Comparison of ENCODE assay signal across 8 mouse cellular contexts in genomic region chr9:45407706-45408675, GRCm38 (mm10). TPM values are rescaled to one million over a fixed set of nuclear protein-coding genes. Genes with fewer than 3 reads are reported as not detected.
DNase-seq lines count a peak whose midpoint lies in the region; ATAC-seq lines count a peak whose summit lies in the region.

No protein-coding gene starts in this region.

- WGBS in hindbrain, embryonic 14.5 days = 43% methylated on average over 33 of the region's 33 CpGs

- peak; percentile 69 for ATAC-seq in hindbrain, embryonic 14.5 days (ENCODE audit: low FRiP score)

- no peaks in the 10 kb centered on the region for H3K27me3 ChIP-seq in hindbrain, embryonic 14.5 days (ENCODE audit: control insufficient read depth, insufficient read depth, low read length)

- no peaks in the 10 kb centered on the region for H3K36me3 ChIP-seq in hindbrain, embryonic 14.5 days (replicated peaks; ENCODE audit: control insufficient read depth, insufficient read depth)

- H3K4me3 ChIP-seq in hindbrain, embryonic 14.5 days (replicated peaks; ENCODE audit: low read length) = peak overlapping the region; percentile 26

- H3K4me2 ChIP-seq in hindbrain, embryonic 14.5 days (replicated peaks) = peak overlapping the region; percentile 52

- peak overlapping the region; percentile 46; the same call in 1 of the 2 replicates for H3K9ac ChIP-seq in hindbrain, embryonic 14.5 days

- H3K4me1 ChIP-seq in hindbrain, embryonic 14.5 days (replicated peaks; ENCODE audit: control insufficient read depth, insufficient read depth, low read length) = no peaks in the 10 kb centered on the region; the same call in 1 of the 2 replicates

- H3K27ac ChIP-seq in hindbrain, embryonic 14.5 days = 0 out of 2 replicates have a peak overlapping the region, but pooled peaks have one; percentile 14

- DNase-seq in NIH3T3 (ENCODE audit: low read depth) = peak; percentile 6
- DNase-seq in cerebellum, postnatal 14 days = peak; percentile 91 to 96
- DNase-seq in frontal cortex, postnatal 36 days (ENCODE audit: low spot score in 2 of 2) = peak; percentile 82 to 83
- DNase-seq in hindbrain, embryonic 14.5 days (ENCODE audit: low spot score) = peak; percentile 81
- peak; percentile 81 to 82 for DNase-seq in layer of hippocampus, postnatal 36 days
- peak; percentile 78 for DNase-seq in lung, postnatal 36 days
- DNase-seq in retina, postnatal 7 days (ENCODE audit: low read depth, low spot score) = peak; percentile 65
- DNase-seq in urinary bladder, adult 2 months (ENCODE audit: low spot score) = peak; percentile 63

- no peaks in the 10 kb centered on the region for H3K9me3 ChIP-seq in hindbrain, embryonic 14.5 days (ENCODE audit: control insufficient read depth, low read length)

RNA-seq across cellular contexts. Expression of gene Fxyd2, which starts 8.5 kb away (rescaled TPM):
- 8.8 and 12.7 TPM in 2 replicates for polyA plus RNA-seq in hindbrain, embryonic 14.5 days (2014; fragmentation: Nextera tagmentation; extraction: Ambion mirVana)
- 1 to 10 TPM; 6.8 to 7.9 TPM for total RNA-seq in layer of hippocampus, postnatal 36 days (2021)
- 10.5 and 16.5 TPM in 2 replicates for polyA plus RNA-seq in urinary bladder, adult 2 months (2012; rRNA removed)

RNA-seq across cellular contexts. Expression of gene Dscaml1, which starts 18.4 kb away (rescaled TPM):
- 13.2 and 15.1 TPM in 2 replicates for polyA plus RNA-seq in hindbrain, embryonic 14.5 days (2014; fragmentation: Nextera tagmentation; extraction: Ambion mirVana)
- 10 to 100 TPM; 88.0 to 91.7 TPM for total RNA-seq in layer of hippocampus, postnatal 36 days (2021)
- polyA plus RNA-seq in urinary bladder, adult 2 months (2012; rRNA removed) = 0.07 and 0.13 TPM in 2 replicates

RNA-seq across cellular contexts. Expression of gene Fxyd6, which starts 38.0 kb away (rescaled TPM):
- 377 and 410 TPM in 2 replicates for polyA plus RNA-seq in hindbrain, embryonic 14.5 days (2014; fragmentation: Nextera tagmentation; extraction: Ambion mirVana)
- 10 to 100 TPM; 79.6 to 85.8 TPM for total RNA-seq in layer of hippocampus, postnatal 36 days (2021)
- polyA plus RNA-seq in urinary bladder, adult 2 months (2012; rRNA removed) = 36.8 and 40.3 TPM in 2 replicates

Comparison
In these comparisons a context has a peak if more than half of its experiments do, and no peak if none do; other contexts are left out.
1. Peak in every context shown above with its lines: DNase-seq, ATAC-seq, H3K4me3 ChIP-seq and H3K27ac ChIP-seq.
2. DNase-seq: peak in every context shown above with its lines; median percentile 94 in cerebellum, postnatal 14 days; 82 in frontal cortex, postnatal 36 days; 82 in layer of hippocampus, postnatal 36 days; 81 in hindbrain, embryonic 14.5 days; 78 in lung, postnatal 36 days; 65 in retina, postnatal 7 days; 63 in urinary bladder, adult 2 months; 6 in NIH3T3.
3. RNA of gene Dscaml1, which starts 18.4 kb away (polyA plus RNA-seq): 13.2 to 15.1 TPM in hindbrain, embryonic 14.5 days; 0.07 to 0.13 TPM in urinary bladder, adult 2 months; every median in the first group is over 10 times any median in the second.